Mouse (Mus musculus) cerebellum, adult 2 months (tissue): Measurements from ENCODE around the gene Dnajc21.

Experiments used
- CTCF ChIP-seq: fragments of 200-500 bp; IDR thresholded peaks from 2 replicates; pipeline ENCODE4 v1.5.1; 2011; ENCODE audit warnings: low read depth, mild to moderate bottlenecking, control low read depth, low read length, moderate library complexity, borderline replicate concordance; ENCODE audit not compliant: insufficient read depth
- POLR2A ChIP-seq: fragments of 200-500 bp; IDR thresholded peaks from 2 replicates; pipeline ENCODE4 v1.6.1; 2011; ENCODE audit warnings: low read length, control low read depth, borderline replicate concordance; ENCODE audit not compliant: insufficient read depth

DNA sequence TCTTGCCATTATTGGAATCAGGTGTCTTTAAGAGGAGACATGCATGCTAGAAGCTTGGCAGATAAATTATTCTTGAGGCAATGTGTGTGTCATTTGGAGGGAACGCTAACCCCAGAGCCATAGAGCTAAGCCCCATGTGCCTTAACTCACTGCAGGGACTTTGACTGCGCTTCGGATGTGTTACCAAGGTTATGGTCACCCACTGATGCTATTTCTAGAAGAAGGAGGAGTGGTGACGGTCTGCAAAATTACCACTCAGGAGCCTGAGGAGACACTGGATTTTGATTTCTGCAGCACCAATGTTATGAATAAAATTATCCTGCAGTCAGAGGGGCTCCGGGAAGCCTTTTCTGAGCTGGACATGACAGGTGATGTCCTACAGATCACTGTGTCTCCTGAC lies 19.8 kb upstream of the Dnajc21 start:
- TF ChIP-seq CTCF (no peak), POLR2A (no peak)
